21 mouse cellular contexts compared by ENCODE assay signal in genomic region chr4:106163220-106163619, GRCm38 (mm10).
"Had no signal": no experiment of that assay in that cellular context is flagged by ENCODE, and none has a peak within 500 bp of the region (broad histone marks: within the 10 kb centered on the region; RNA-seq: fewer than 3 reads in every experiment).

No protein-coding gene starts in this region.

- H3K27ac ChIP-seq: heart, embryonic 10.5 days; hindbrain, embryonic 10.5 days; hindbrain, embryonic 12.5 days; hindbrain, embryonic 14.5 days; intestine, embryonic 15.5 days; layer of hippocampus, adult 2 months; left cerebral cortex, adult 2 months; limb, embryonic 10.5 days; limb, embryonic 12.5 days; liver, embryonic 13.5 days; liver, embryonic 15.5 days had no signal

- H3K36me3 ChIP-seq: heart, embryonic 10.5 days; heart, embryonic 12.5 days; hindbrain, embryonic 10.5 days; hindbrain, embryonic 12.5 days; intestine, embryonic 15.5 days; limb, embryonic 12.5 days; liver, embryonic 13.5 days; liver, embryonic 15.5 days had no signal

- H3K9me3 ChIP-seq: heart, embryonic 10.5 days; heart, embryonic 12.5 days; hindbrain, embryonic 10.5 days; hindbrain, embryonic 12.5 days; intestine, embryonic 15.5 days; limb, embryonic 10.5 days; liver, embryonic 13.5 days; liver, embryonic 15.5 days had no signal

- DNase-seq: heart, postnatal 10 days; heart, postnatal 4 days; liver; liver, embryonic 13.5 days; liver, postnatal 0 days; lung, adult 2 months had no signal

- H3K4me3 ChIP-seq: heart, embryonic 10.5 days; heart, embryonic 12.5 days; hindbrain, embryonic 10.5 days; hindbrain, embryonic 12.5 days; intestine, embryonic 15.5 days; layer of hippocampus, adult 2 months; left cerebral cortex, adult 2 months; limb, embryonic 10.5 days; limb, embryonic 12.5 days; liver, embryonic 13.5 days; liver, embryonic 15.5 days had no signal

- H3K9ac ChIP-seq: heart, embryonic 12.5 days; hindbrain, embryonic 12.5 days; hindbrain, embryonic 14.5 days; intestine, embryonic 15.5 days; limb, embryonic 12.5 days; liver, embryonic 13.5 days; liver, embryonic 15.5 days; liver, postnatal 0 days had no signal

- H3K27me3 ChIP-seq: heart, embryonic 12.5 days; hindbrain, embryonic 12.5 days; intestine, embryonic 15.5 days; liver, embryonic 13.5 days; liver, embryonic 15.5 days had no signal

- H3K4me1 ChIP-seq: heart, embryonic 10.5 days; hindbrain, embryonic 10.5 days; hindbrain, embryonic 12.5 days; intestine, embryonic 15.5 days; liver, embryonic 13.5 days; liver, embryonic 15.5 days had no signal

- H3K4me2 ChIP-seq: heart, embryonic 12.5 days; hindbrain, embryonic 12.5 days; hindbrain, embryonic 14.5 days; intestine, embryonic 15.5 days; limb, embryonic 12.5 days; liver, embryonic 11.5 days; liver, embryonic 13.5 days; liver, embryonic 15.5 days had no signal

- ATAC-seq: hindbrain, embryonic 16.5 days; inflammation-experienced regulatory T-cells, adult 6 months; intestine, embryonic 15.5 days; intestine, postnatal 0 days; liver, postnatal 0 days had no signal
